Mouse (Mus musculus) frontal cortex, adult (tissue): ENCODE measurements around the gene Vmn1r8.
"Not testable (repeated sequence)": the region's sequence is repeated elsewhere in the genome, so short reads cannot be mapped to it uniquely, and the experiment has no call there.

Source experiments
- ATAC-seq: cut with Nextera tagmentation; 2 replicates; pipeline ENCODE4 v1.9.2; 2017; ENCODE audit warnings: mild to moderate bottlenecking, moderate library complexity, mixed read lengths; ENCODE audit not compliant: low TSS enrichment

Gene Vmn1r8

GRCm38 (mm10) chr6:57031984-57032383 lies at the start of gene Vmn1r8:
Vmn1r8 (plus strand) TSS chr6:57032284.
- no peak for ATAC-seq

- no peak for ATAC-seq
Observed at GRCm38 (mm10) chr6:56996943-56997342, 35.1 kb upstream of the Vmn1r8 start, which contains the start of gene Vmn1r6. Vmn1r6 (plus strand) TSS chr6:56997243.

- ATAC-seq = not testable (repeated sequence)
Observed at GRCm38 (mm10) chr6:57025224-57025623, 6.9 kb upstream of the Vmn1r8 start, which contains the start of gene Vmn1r7. Vmn1r7 (minus strand) TSS chr6:57025324.

- no peak for ATAC-seq
Observed at GRCm38 (mm10) chr6:57034674-57035073, 2.6 kb downstream of the Vmn1r8 start.

- ATAC-seq = no peak
Observed at GRCm38 (mm10) chr6:57063730-57064129, 31.6 kb downstream of the Vmn1r8 start.

- ATAC-seq = no peak
Observed at GRCm38 (mm10) chr6:57066487-57066886, 34.4 kb downstream of the Vmn1r8 start, which contains the start of gene Vmn1r9. Vmn1r9 (plus strand) TSS chr6:57066787.
